14 mouse cellular contexts compared by ENCODE assay signal in genomic region chrX:20775271-20776016, GRCm38 (mm10). TPM values are rescaled to one million over a fixed set of nuclear protein-coding genes. Genes with fewer than 3 reads are reported as not detected.
A peak's percentile ranks its signal among the peaks of the same experiment; 100 is the strongest.
DNase-seq lines count a peak whose midpoint lies in the region; ATAC-seq and TF ChIP-seq lines count a peak whose summit lies in the region.
"Had no signal": no experiment of that assay in that cellular context is flagged by ENCODE, and none has a peak within 500 bp of the region (broad histone marks: within the 10 kb centered on the region; RNA-seq: fewer than 3 reads in every experiment).

No protein-coding gene starts in this region.

- H3K4me3 ChIP-seq in heart, embryonic 14.5 days (ENCODE audit: control insufficient read depth in 1 of 2, insufficient read depth in 1 of 2, low read depth in 1 of 2, low read length in 2 of 2): peak overlapping the region in 1 of 2 experiments; percentile 5; a peak in 2 of 4 replicates
- H3K4me3 ChIP-seq in lung, embryonic 16.5 days (ENCODE audit: low read length): no peak overlapping the region
- H3K4me3 ChIP-seq in E14TG2a.4 (replicated peaks; ENCODE audit: low read length): peak overlapping the region; percentile 68
- H3K4me3 ChIP-seq in limb, embryonic 10.5 days: no peak overlapping the region
- H3K4me3 ChIP-seq in midbrain, embryonic 10.5 days: no peak overlapping the region
- H3K4me3 ChIP-seq: erythroblast, embryonic 14.5 days; neural tube, embryonic 13.5 days had no signal

- H3K9me3 ChIP-seq in heart, embryonic 14.5 days (ENCODE audit: control insufficient read depth, low read length): no peaks in the 10 kb centered on the region
- no peaks in the 10 kb centered on the region for H3K9me3 ChIP-seq in lung, embryonic 16.5 days (ENCODE audit: control insufficient read depth, low read length)
- H3K9me3 ChIP-seq in E14TG2a.4 (ENCODE audit: low read length): no peaks in the 10 kb centered on the region
- H3K9me3 ChIP-seq in limb, embryonic 10.5 days (replicated peaks): no peaks in the 10 kb centered on the region
- H3K9me3 ChIP-seq in midbrain, embryonic 10.5 days (replicated peaks): no peaks in the 10 kb centered on the region
- H3K9me3 ChIP-seq: neural tube, embryonic 13.5 days had no signal

- WGBS in heart, embryonic 14.5 days: 51% methylated on average over 19 of the region's 19 CpGs
- WGBS in lung, embryonic 16.5 days: 52% methylated on average over 19 of the region's 19 CpGs
- 50% methylated on average over 19 of the region's 19 CpGs for WGBS in limb, embryonic 10.5 days
- 55% methylated on average over 19 of the region's 19 CpGs for WGBS in midbrain, embryonic 10.5 days

- ATAC-seq in heart, embryonic 14.5 days (ENCODE audit: insufficient number of reproducible peaks, insufficient read depth, low FRiP score, low read depth): no peak
- no peak for ATAC-seq in lung, embryonic 16.5 days (ENCODE audit: low read depth)

- no peaks in the 10 kb centered on the region for H3K27me3 ChIP-seq in heart, embryonic 14.5 days (ENCODE audit: control insufficient read depth, insufficient read depth, low read length)
- H3K27me3 ChIP-seq in lung, embryonic 16.5 days (ENCODE audit: control insufficient read depth, insufficient read depth, low read depth, low read length): no peaks in the 10 kb centered on the region
- no peaks in the 10 kb centered on the region for H3K27me3 ChIP-seq in E14TG2a.4 (ENCODE audit: insufficient read depth, low read length)
- H3K27me3 ChIP-seq in limb, embryonic 10.5 days (ENCODE audit: low read depth, poor library complexity, severe bottlenecking): no peaks in the 10 kb centered on the region
- H3K27me3 ChIP-seq in midbrain, embryonic 10.5 days (ENCODE audit: low read depth, poor library complexity, severe bottlenecking): no peaks in the 10 kb centered on the region
- H3K27me3 ChIP-seq: neural tube, embryonic 13.5 days had no signal

- H3K4me1 ChIP-seq in heart, embryonic 14.5 days (ENCODE audit: control insufficient read depth in 2 of 2, insufficient read depth in 2 of 2, low read length in 2 of 2): no peaks in the 10 kb centered on the region
- H3K4me1 ChIP-seq in lung, embryonic 16.5 days (replicated peaks; ENCODE audit: control insufficient read depth, insufficient read depth, low read length): no peaks in the 10 kb centered on the region
- peaks cover 27% of the 10 kb centered on the region for H3K4me1 ChIP-seq in E14TG2a.4 (replicated peaks; ENCODE audit: low read depth, low read length)
- peaks cover 4% of the 10 kb centered on the region; the same call in 1 of the 2 replicates for H3K4me1 ChIP-seq in limb, embryonic 10.5 days
- no peaks in the 10 kb centered on the region for H3K4me1 ChIP-seq in midbrain, embryonic 10.5 days
- H3K4me1 ChIP-seq: neural tube, embryonic 13.5 days had no signal

- H3K27ac ChIP-seq in heart, embryonic 14.5 days (replicated peaks in 1 of 2; ENCODE audit: control insufficient read depth in 1 of 2, insufficient read depth in 1 of 2, low read depth in 2 of 2, low read length in 2 of 2): no peak overlapping the region
- no peak overlapping the region for H3K27ac ChIP-seq in lung, embryonic 16.5 days (ENCODE audit: low read length)
- 0 out of 2 replicates have a peak overlapping the region, but pooled peaks have one; percentile 19 for H3K27ac ChIP-seq in limb, embryonic 10.5 days
- H3K27ac ChIP-seq in midbrain, embryonic 10.5 days (replicated peaks): no peak overlapping the region
- H3K27ac ChIP-seq: neural tube, embryonic 13.5 days had no signal

- DNase-seq in heart, adult 11 months: no peak
- DNase-seq in lung, postnatal 4 days: no peak
- DNase-seq in limb, embryonic 10.5 days (ENCODE audit: low spot score): peak; percentile 29
- DNase-seq in midbrain, embryonic 10.5 days (ENCODE audit: low spot score): no peak
- DNase-seq in right cerebral cortex, postnatal 14 days: no peak
- DNase-seq: adrenal gland, postnatal 14 days; gastrocnemius, postnatal 36 days; lung, postnatal 10 days; midbrain, embryonic 14.5 days had no signal

- H3K36me3 ChIP-seq in heart, embryonic 14.5 days (ENCODE audit: control insufficient read depth, insufficient read depth, low read length): no peaks in the 10 kb centered on the region
- no peaks in the 10 kb centered on the region for H3K36me3 ChIP-seq in lung, embryonic 16.5 days (ENCODE audit: control insufficient read depth, insufficient read depth, low read length)
- H3K36me3 ChIP-seq in E14TG2a.4 (ENCODE audit: insufficient read depth, low read length): no peaks in the 10 kb centered on the region
- H3K36me3 ChIP-seq in limb, embryonic 10.5 days: no peaks in the 10 kb centered on the region
- H3K36me3 ChIP-seq in midbrain, embryonic 10.5 days: no peaks in the 10 kb centered on the region
- H3K36me3 ChIP-seq: neural tube, embryonic 13.5 days had no signal

- no peak for TF ChIP-seq CTCF in E14TG2a.4 (conservative IDR thresholded peaks at IDR 0.05; ENCODE audit: low read length)

- peak overlapping the region; percentile 37 for H3K4me2 ChIP-seq in heart, embryonic 14.5 days (ENCODE audit: low read length)
- H3K4me2 ChIP-seq in lung, embryonic 16.5 days (ENCODE audit: low read depth, low read length): peak overlapping the region; percentile 43; the same call in 1 of the 2 replicates
- H3K4me2 ChIP-seq: neural tube, embryonic 13.5 days had no signal

- no peak overlapping the region for H3K9ac ChIP-seq in heart, embryonic 14.5 days (ENCODE audit: low read length)
- H3K9ac ChIP-seq in lung, embryonic 16.5 days (ENCODE audit: low read length): no peak overlapping the region
- H3K9ac ChIP-seq: neural tube, embryonic 13.5 days had no signal

RNA-seq across cellular contexts. Expression of gene Araf, which starts 22.2 kb away (rescaled TPM):
- polyA plus RNA-seq in heart, embryonic 14.5 days (2014; fragmentation: Nextera tagmentation; extraction: Ambion mirVana): 95.2 and 95.7 TPM in 2 replicates
- polyA plus RNA-seq in lung, embryonic 16.5 days (2015; fragmentation: Nextera tagmentation; extraction: Ambion mirVana): 107 and 118 TPM in 2 replicates
- polyA plus RNA-seq in limb, embryonic 10.5 days (2016; fragmentation: Nextera tagmentation; extraction: Ambion mirVana): 80.8 and 96.4 TPM in 2 replicates
- 101 and 118 TPM in 2 replicates for polyA plus RNA-seq in midbrain, embryonic 10.5 days (2016; fragmentation: Nextera tagmentation; extraction: Ambion mirVana)
